Mouse (Mus musculus) spleen, postnatal 10 days (tissue): Measurements from ENCODE around the gene Lamc1.
A peak's percentile ranks its signal among the peaks of the same experiment; 100 is the strongest.
"Not testable (repeated sequence)": the region's sequence is repeated elsewhere in the genome, so short reads cannot be mapped to it uniquely, and the experiment has no call there.

Source experiments
- DNase-seq, 2 experiments: peaks; one replicate each; pipeline ENCODE4 v3.0.0; 2021 to 2022; ENCODE audit warnings: low spot score in 2 of 2

Gene Lamc1

GRCm38 (mm10) chr1:153332444-153333295, at the start of gene Lamc1:
Gene Lamc1 (minus strand): TSS chr1:153332786.
- DNase-seq, result peak; percentile 44 to 77

DNA sequence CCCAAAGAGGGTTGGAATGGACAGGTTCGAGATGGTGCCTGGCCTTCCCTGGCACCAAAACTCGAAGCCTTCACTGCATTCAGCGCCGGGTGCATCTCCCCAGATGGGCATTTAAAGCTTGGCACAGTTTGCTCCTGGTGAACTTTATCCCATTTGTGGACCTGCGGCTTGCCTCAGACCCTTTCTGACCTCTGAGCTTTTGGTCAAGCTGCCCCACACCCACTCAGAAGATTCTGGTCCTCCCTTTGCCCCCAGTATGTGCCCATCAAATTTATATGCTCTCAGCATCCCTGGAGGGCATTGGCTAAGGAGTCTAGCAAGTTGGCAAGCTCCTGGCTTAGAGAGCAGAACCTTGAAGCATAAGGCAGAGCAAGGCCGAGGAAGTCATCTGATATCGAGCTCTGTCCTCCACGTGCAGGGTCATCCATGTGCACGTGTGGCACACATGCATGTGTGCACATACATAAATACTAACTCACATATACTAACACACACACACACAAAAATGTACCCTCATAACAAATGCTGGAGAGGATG, 48.2 kb upstream of the Lamc1 start:
- no peak for DNase-seq

- DNase-seq, result no peak
Observed at GRCm38 (mm10) chr1:153379832-153380231, 47.2 kb upstream of the Lamc1 start.

- no peak for DNase-seq
Observed at GRCm38 (mm10) chr1:153378587-153378986, 46.0 kb upstream of the Lamc1 start.

DNA sequence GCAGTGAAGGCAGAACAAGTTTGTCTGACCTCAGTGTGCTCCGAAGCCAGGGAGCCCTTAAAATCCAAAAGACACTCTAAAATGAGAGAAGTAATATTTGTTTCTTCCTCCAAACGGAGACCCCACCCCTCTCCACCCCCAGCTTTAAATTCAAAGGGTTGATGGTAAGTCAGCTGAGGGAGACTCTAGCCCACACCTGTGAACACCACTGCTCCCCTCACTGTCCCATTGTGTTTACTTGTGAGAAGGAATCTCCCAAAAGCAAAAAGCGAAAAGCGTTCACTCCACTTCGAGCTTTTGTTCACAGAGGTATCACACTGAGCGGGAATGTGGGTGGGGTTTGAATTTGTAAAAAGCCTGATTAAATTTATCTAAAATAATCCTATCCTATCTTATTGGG, 43.9 kb upstream of the Lamc1 start:
- DNase-seq, result no peak

GRCm38 (mm10) chr1:153374136-153374535, 41.5 kb upstream of the Lamc1 start:
- DNase-seq, result no peak

DNA sequence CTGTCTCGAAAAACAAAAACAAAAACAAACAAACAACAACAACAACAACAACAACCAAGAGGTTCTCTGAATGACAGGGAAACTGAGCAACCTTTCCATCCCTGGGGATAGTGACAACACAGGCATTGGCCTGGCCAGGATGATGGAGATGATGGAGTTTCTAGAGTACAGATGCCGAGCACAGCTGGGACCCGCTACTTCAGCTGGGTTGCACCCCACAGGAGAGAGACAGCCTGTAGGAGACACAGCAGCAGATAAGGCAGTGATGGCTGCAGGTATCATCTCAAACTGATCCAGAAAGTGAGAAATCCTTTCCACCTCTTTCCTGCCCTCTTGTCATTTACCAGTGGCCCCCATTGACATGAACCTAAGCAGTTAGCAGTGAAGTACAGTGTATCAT, 39.3 kb upstream of the Lamc1 start:
- no peak for DNase-seq

- DNase-seq, result no peak
Observed at GRCm38 (mm10) chr1:153369011-153369410, 36.4 kb upstream of the Lamc1 start.

DNA sequence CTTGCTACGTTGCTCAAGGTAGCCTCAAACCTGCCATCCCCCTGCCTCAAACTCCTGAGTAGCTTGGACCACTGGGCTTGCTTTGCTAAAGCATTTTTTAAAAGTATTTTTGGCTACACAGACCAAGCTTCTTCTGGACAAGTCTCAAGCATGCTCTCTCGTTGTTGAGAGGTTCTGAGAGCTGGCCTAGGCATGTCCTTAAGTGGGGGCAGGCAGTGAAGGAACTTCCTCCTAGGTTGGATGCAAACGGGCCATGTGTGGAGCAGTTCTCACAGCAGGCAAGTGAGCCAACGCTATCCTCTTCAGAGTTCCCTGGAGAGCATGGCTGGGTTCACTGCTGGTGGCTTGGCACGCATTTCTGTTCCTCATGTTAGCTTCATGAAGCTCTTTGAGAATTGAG, 34.5 kb upstream of the Lamc1 start:
- DNase-seq, result no peak

DNA sequence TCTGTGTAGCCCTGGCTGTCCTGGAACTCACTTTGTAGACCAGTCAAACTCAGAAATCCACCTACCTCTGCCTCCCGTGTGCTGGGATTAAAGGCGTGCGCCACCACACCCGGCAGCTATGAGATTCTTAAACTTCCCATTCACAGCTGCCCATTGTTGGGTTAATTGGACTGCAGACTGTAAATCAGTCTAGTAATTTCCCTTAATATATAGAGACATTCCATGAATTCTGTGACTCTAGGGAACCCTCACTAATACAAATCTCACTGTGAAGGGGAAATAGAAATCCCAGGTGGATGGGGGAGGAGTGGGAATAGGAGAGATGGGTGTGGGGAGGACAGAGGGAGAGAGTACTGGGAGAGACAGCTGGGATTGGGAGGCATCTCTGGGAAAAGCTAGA, 29.3 kb upstream of the Lamc1 start:
- no peak for DNase-seq

DNA sequence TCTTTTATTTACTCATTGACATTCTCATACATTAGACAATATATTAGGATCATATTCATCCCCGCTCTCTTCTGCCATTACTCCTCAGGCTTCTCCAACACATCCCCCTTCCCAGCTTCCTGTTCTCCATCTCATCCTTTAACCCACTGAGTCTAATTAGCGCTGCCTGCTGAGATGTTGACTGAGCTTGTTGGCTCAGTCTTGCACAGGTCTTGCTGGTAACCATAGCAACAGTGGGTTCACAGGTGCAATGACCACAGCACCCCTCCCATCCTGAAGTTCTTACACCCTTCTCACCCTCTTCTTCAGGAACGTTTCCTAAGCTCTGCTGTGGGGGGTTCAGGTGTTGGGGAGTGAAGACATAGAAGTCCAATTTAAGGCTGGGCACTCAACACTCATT, 28.0 kb upstream of the Lamc1 start:
- DNase-seq, result no peak

- DNase-seq, result no peak
Observed at GRCm38 (mm10) chr1:153357218-153357617, 24.6 kb upstream of the Lamc1 start.

DNA sequence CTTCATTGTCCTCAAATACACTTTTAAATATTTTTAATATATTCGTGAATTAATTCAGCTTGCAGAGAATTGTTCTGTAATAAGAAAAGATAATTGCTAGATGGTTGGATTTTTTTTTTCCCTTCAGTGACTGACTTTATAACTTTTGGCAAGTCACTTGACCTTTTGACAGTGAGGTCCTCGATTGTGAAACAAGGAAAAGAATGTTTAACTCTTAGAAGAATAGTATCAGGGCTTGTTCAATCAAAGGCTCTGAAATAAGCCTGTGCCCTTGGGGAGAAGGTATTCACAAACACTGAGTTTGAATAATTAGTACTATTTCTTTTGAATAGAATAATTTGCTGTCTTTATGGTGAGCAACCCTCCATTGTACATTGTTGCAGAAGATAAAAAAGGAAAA, 21.9 kb upstream of the Lamc1 start:
- no peak for DNase-seq

GRCm38 (mm10) chr1:153353736-153354430, 21.3 kb upstream of the Lamc1 start:
- no peak for DNase-seq

- no peak for DNase-seq
Observed at GRCm38 (mm10) chr1:153351034-153351433, 18.4 kb upstream of the Lamc1 start.

DNA sequence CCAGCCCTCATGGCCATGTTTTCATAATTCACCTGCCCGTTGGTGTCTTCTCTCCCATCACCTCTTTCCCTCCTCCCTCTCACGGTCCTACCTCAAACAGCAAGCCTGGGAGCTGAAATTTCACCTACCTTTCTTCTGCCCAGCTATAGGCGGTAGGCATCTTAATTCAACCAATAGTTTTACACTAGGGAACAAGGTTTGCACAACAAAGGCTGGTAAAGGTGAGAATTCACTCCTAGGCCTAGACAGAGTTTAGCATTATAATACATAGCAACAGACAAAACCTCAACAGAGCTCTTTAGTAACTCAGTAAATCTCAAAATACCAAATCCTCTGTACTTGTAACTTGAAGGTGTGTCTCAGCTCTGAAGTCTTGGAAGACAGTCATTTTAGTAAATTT, 15.1 kb upstream of the Lamc1 start:
- DNase-seq, result no peak

- no peak for DNase-seq
Observed at GRCm38 (mm10) chr1:153347040-153347439, 14.5 kb upstream of the Lamc1 start.

GRCm38 (mm10) chr1:153345699-153346291, 13.2 kb upstream of the Lamc1 start:
- DNase-seq, result no peak

DNA sequence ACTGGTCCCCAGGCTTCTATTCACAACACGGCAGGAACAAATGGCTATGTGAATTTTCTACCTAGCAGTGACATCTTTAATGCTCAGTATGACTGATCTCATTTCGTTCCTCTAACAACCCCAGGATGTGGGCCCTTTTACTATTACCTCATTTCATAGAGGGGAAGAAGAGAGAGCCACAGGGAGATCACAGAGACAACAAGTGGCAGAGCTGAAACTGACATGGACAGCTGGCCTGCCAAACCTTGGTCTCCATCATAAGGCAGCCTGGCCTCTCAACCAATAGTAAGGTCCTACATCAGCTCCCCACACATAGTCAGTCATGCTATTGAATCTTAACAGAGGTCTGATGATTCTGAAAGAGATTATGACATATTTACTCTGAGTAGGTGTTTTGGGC, 12.4 kb upstream of the Lamc1 start:
- no peak for DNase-seq

- DNase-seq, result not testable (repeated sequence)
Observed at GRCm38 (mm10) chr1:153335451-153335850, 2.9 kb upstream of the Lamc1 start.

GRCm38 (mm10) chr1:153333296-153334121, 923 bp upstream of the Lamc1 start:
- DNase-seq, result no peak
